Mouse (Mus musculus) monocyte, adult 2 months (primary cell): ENCODE measurements at regions not wholly inside any gene's neighbourhood (a gene's known extent, or its start where the extent isn't known, plus 50 kb on each side); places are given as distances from the start of the nearest gene placed in this dataset.
"Not testable (repeated sequence)": the region's sequence is repeated elsewhere in the genome, so short reads cannot be mapped to it uniquely, and the experiment has no call there.

Source experiments
- DNase-seq, 2 experiments: peaks; one replicate each; pipeline ENCODE4 v3.0.0; 2022; ENCODE audit warnings: low spot score in 2 of 2, low read depth in 1 of 2

DNA sequence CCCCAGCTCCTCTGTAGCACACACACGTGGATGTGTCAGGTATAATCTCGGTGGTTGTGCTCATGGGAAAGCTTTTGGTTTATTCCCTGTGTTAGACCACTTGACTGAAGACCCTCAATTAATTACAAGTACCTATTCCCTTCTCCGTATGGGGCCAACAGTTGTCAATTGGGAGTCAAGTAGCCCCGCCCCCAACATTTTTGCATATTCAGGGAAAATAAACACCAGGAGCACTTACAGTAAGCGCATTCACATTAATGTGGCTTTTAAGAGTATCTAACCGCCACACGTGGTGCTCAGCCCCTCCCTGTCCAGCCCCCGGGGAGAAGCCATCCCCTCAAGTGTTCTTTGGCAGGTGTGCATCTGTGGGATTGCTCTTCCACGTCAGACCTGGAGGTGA is 223.9 kb downstream of the Tpra1 start:
- no peak for DNase-seq

DNA sequence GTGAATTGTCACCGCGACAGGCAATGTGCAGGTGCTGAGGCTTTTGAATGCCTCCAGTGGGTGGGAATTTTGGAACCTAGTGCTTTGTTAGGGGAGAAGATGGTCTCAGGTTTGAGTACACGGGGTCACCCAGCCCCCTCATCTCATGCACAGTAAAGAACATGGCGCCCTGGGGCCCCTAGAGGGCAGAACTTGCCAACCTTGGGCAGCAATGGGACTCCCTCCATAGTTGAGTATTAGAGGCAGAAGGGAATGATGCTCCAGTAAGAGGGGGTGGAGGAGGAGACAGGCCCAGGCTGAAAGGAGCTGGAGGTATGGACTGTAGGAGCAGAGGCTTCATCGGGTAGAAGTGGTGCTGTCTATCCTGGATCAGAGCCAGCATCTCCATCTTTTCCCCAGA is 226.1 kb downstream of the Tpra1 start:
- DNase-seq = not testable (repeated sequence)

DNA sequence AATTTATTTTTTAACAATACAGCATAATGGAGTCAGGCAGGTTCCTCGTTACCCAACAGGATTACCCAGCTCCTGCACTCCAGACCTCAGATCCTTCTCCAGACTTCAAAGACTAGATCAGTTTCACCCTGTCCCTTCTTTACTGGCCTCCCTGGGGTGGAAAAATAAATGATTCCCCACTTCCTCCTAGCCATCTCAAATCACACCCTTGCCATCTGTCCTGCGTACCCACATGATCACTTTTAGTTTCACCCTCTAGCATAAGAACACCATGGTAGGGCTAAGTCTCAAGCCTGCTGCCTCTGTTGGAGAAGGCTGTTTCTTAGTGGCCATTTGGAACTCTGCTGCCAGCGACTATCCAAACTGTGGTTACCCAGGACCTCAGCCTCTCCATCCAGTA is 222.0 kb downstream of the Plxna1 start:
- no peak for DNase-seq

DNA sequence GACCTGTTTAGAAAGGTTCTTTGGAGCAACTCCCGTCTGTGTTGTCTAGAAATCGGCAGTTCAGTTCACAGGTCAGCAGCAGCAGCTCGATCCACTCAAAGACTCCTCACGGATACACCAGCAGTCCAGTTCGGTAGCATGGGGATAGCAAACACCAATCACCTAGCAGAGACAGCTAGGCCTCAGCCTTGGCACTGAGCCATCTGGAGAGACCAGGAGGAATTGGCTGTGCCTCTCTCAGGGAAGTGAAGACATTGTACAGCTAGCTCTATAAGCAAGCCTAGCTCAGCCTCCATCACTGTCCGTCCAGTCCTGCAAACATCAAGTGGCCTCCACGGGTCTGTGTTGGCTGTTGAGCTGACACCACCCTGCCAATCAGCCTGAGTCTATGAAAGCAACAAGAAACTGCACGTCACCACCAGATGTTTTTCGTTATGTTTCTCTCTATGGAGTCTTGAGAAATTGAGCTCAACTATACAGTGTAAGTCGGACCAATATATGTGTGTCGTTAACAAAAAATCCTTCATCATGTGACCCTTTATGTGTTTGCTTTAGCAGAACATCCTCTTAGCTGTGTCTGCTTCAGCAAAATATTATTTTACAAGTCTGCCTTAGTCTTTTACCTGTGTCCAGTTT is 209.3 kb downstream of the Plxna1 start:
- DNase-seq = no peak

- no peak for DNase-seq
Measured at GRCm38 (mm10) chr6:89157501-89157900, 204.9 kb downstream of the Plxna1 start.

GRCm38 (mm10) chr6:89160051-89160450 is 202.4 kb downstream of the Plxna1 start:
- no peak for DNase-seq

GRCm38 (mm10) chr6:89161746-89162145 is 200.7 kb downstream of the Plxna1 start:
- DNase-seq = no peak

GRCm38 (mm10) chr6:89169520-89169919 is 192.9 kb downstream of the Plxna1 start:
- DNase-seq = no peak

GRCm38 (mm10) chr6:89184920-89185319 is 177.5 kb downstream of the Plxna1 start:
- DNase-seq = not testable (repeated sequence)

GRCm38 (mm10) chr6:89200514-89201284 is 161.7 kb downstream of the Plxna1 start:
- DNase-seq = not testable (repeated sequence)

DNA sequence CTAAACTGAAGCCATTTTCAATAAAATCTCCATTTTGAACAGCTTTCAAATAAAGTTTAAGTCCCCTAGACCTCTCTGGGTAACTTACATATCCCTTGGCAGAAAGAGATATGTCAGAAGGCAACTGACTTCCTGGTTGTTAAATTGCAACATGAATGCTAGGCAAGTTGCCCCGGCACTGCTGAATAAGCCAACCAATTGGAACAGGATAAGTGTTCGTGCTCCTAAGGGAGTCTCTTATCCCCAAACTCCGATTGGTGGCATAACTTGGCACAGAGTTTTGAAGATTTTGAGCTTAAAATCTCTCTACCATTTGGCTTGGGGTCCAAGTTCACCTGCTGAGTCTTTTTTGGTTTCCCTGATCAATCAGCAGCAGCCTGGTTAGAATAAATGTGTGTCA is 147.4 kb downstream of the Plxna1 start:
- DNase-seq = no peak

DNA sequence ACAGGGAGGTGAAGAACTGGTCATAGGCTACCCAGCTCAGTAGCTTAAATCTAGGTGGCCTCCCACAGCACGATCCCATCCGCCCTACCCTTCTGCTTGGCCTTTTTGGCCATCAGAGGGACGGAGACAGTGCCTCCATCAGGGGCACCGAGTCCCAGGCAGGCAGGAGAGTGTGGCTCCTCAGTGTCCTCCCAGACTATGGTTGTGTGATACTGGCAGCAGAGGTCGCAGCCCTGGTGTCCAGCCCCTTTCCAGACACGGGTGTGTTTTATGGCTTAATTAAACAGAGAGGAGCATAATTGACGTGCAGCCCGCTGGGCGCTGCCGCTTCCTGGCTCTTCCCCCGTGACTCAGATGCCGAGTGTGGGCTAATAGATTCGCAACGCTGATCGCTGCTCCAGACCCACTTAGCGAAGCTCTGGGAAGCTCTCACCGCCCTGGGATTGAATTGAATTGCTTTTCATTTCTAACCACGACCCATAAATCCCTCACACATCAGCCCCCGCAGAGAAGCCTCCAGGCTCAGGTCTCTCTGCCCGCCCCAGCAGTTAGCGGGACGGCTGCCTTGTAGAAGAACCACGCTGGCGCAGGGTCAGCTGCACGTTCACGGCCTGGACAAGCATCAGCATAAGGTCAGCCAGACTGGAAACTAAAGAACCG is 126.9 kb downstream of the Plxna1 start:
- DNase-seq = no peak

DNA sequence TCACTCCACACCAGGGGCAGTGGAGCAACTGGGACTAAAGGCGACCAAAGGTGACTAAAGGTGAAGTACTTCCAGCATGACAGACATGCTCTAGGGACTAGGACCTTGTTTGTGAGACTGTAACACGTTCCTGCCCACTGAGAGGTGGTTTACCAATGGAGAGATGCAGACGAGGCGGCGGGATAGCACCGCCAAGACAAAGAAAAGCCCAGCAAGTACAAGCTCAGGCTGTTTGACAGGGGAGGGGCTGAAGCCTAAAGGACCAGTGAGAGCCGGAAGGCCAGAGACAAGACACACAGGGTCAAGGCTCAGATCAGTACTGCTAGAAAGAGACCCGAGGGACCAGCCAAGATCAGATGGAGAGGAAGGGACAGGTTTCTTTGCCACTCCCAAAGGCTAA is 126.2 kb downstream of the Plxna1 start:
- no peak for DNase-seq

GRCm38 (mm10) chr6:89236892-89237646 is 125.4 kb downstream of the Plxna1 start:
- DNase-seq = no peak

GRCm38 (mm10) chr6:89238871-89239270 is 123.5 kb downstream of the Plxna1 start:
- no peak for DNase-seq

DNA sequence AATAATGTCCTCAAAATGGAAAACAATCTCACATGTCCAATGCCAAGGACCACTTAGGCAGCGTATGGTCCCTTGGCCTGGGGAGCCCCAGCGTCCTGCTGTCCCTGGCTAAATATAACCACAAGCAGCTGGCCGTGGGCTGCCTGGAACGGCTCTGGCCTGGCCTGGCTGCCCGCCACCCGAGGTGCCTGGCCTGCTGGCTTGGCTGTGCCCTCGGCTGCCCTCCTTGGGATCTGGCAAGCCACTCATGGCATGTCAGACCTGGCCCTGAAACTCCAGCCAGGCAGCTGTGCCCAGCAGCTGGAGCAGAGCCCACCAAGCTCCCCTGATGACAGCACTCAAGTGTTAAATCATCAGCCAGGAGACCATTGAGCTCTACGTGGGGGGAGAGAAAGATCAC is 122.9 kb downstream of the Plxna1 start:
- no peak for DNase-seq

DNA sequence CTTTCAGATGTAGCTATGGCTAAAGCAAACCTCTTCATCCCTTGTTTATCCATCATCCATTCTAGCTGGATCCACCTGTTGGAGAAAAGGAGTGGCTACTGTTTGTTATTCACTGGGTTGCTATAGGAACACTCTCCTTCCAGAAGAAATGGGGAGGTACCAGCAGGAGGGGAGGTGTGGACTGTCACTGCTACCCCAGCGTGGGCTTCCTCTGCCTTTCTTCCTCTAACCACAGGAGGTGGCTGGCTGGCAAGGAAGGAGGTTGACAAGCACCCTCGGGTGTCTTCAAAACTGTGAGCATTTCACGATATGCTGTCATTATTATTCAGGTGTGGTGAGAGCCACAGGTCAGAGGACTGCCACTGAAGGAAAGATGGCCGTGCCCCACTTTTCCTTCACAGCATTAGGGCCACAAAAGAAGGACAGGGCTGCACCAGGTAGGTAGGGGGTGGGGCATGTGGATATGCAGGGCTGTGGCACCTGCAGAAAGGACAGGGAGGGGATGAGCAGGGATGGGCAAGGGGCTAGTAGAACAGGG is 122.2 kb downstream of the Plxna1 start:
- DNase-seq = no peak

DNA sequence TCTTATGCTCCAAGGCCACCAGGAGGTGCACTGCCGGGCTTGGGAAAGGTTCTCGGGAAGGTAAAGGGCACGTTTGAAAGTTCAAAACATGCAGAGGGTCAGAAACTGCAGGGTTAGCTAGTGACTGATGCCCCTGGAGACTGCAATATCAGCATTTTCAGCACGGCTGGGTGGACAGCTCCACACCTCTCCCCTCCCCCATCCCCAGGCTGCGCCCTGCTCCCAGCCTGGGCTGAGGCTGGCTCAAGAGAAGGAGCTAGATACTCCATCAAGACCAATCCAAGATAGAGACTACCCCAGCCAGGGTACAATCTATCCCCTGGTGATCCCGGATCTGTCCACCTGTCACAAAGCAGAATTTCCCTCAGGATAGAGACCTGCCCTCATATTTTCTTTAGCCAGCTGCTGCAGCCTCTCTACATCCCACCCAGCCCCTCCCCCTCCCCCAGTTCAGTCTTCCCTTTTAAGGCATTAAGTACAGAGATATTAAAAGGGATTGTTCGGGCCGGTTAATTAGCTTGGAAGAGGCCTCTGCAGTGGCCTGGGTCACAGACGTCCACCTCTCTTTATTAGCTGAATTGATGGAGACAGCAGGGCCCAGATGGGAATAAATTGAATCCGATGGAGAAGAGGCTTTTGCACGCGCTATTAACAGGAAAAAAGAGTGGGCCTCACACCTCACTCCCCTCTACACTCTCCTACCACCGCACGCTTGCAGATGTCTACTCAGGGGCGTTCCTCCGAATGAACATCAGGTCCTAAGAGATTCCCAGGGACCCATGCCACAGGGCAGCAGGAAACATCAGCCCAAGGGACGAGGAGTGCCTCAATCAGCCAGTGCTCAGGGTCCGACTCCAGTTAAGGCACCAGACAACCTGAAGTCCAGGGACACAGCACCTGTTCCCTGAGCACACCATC is 119.8 kb downstream of the Plxna1 start:
- DNase-seq = no peak

- DNase-seq = no peak
Measured at GRCm38 (mm10) chr6:89245506-89245905, 116.9 kb downstream of the Plxna1 start.

GRCm38 (mm10) chr6:89246261-89246660 is 116.2 kb downstream of the Plxna1 start:
- DNase-seq = no peak
